Mouse (Mus musculus) T-helper 1 cell (primary cell): Measurements from ENCODE around the gene Pla2g2d.
"Not testable (repeated sequence)": the region's sequence is repeated elsewhere in the genome, so short reads cannot be mapped to it uniquely, and the experiment has no call there.

Experiments used
- in situ Hi-C: fragments of 300-600 bp; cut with MboI, MseI; formaldehyde crosslinking; loops from one replicate; pipeline ENCODE4 v1.15.1; 2025; ENCODE audit warnings: high pct_unique_total_duplicates

The Pla2g2d gene

GRCm38 (mm10) chr4:138780300-138780699 is 4.8 kb downstream of the Pla2g2d start:
- in situ Hi-C loops: no loop called here

- in situ Hi-C loops: no loop called here
Measured at GRCm38 (mm10) chr4:138782098-138782497, 6.6 kb downstream of the Pla2g2d start.

- in situ Hi-C loops: no loop called here
Measured at GRCm38 (mm10) chr4:138785721-138786120, 10.2 kb downstream of the Pla2g2d start.

- in situ Hi-C loops: no loop called here
Measured at GRCm38 (mm10) chr4:138786141-138786540, 10.6 kb downstream of the Pla2g2d start.

- in situ Hi-C loops: no loop called here
Measured at GRCm38 (mm10) chr4:138788381-138788780, 12.8 kb downstream of the Pla2g2d start.

GRCm38 (mm10) chr4:138791452-138791851 is 15.9 kb downstream of the Pla2g2d start:
- in situ Hi-C loops: no loop called here

GRCm38 (mm10) chr4:138792599-138792998 is 17.1 kb downstream of the Pla2g2d start:
- in situ Hi-C loops: no loop called here

GRCm38 (mm10) chr4:138793276-138793675 is 17.7 kb downstream of the Pla2g2d start:
- in situ Hi-C loops: no loop called here

GRCm38 (mm10) chr4:138794344-138794743 is 18.8 kb downstream of the Pla2g2d start:
- in situ Hi-C loops: no loop called here

- in situ Hi-C loops: no loop called here
Measured at GRCm38 (mm10) chr4:138796513-138797216, 21.1 kb downstream of the Pla2g2d start.

GRCm38 (mm10) chr4:138797217-138797570 is 21.7 kb downstream of the Pla2g2d start:
- in situ Hi-C loops: no loop called here

GRCm38 (mm10) chr4:138800134-138800744 is 24.7 kb downstream of the Pla2g2d start:
- in situ Hi-C loops: loop anchor here (10.0 kb wide), 1 partner anchor 1165 kb away; the partner anchor contains the start of gene Klhdc7a

GRCm38 (mm10) chr4:138801631-138802030 is 26.1 kb downstream of the Pla2g2d start:
- in situ Hi-C loops: loop anchor here (10.0 kb wide), 1 partner anchor 1163 kb away; the partner anchor contains the start of gene Klhdc7a

- in situ Hi-C loops: loop anchor here (10.0 kb wide), 1 partner anchor 1162 kb away; the partner anchor contains the start of gene Klhdc7a
Measured at GRCm38 (mm10) chr4:138802917-138803316, 27.4 kb downstream of the Pla2g2d start.

GRCm38 (mm10) chr4:138805248-138805647 is 29.7 kb downstream of the Pla2g2d start:
- in situ Hi-C loops: loop anchor here (10.0 kb wide), 1 partner anchor 1160 kb away; the partner anchor contains the start of gene Klhdc7a

GRCm38 (mm10) chr4:138806160-138806559 is 30.6 kb downstream of the Pla2g2d start:
- in situ Hi-C loops: loop anchor here (10.0 kb wide), 1 partner anchor 1159 kb away; the partner anchor contains the start of gene Klhdc7a

- in situ Hi-C loops: loop anchor here (10.0 kb wide), 1 partner anchor 1158 kb away; the partner anchor contains the start of gene Klhdc7a
Measured at GRCm38 (mm10) chr4:138806920-138807541, 31.5 kb downstream of the Pla2g2d start.

- in situ Hi-C loops: no loop called here
Measured at GRCm38 (mm10) chr4:138816166-138816565, 40.6 kb downstream of the Pla2g2d start.

- in situ Hi-C loops: no loop called here
Measured at GRCm38 (mm10) chr4:138817736-138818135, 42.2 kb downstream of the Pla2g2d start.

- in situ Hi-C loops: no loop called here
Measured at GRCm38 (mm10) chr4:138819101-138819500, 43.6 kb downstream of the Pla2g2d start.

- in situ Hi-C loops: no loop called here
Measured at GRCm38 (mm10) chr4:138821036-138821435, 45.5 kb downstream of the Pla2g2d start.

GRCm38 (mm10) chr4:138824161-138824560 is 48.6 kb downstream of the Pla2g2d start:
- in situ Hi-C loops: not testable (repeated sequence)
